Mouse (Mus musculus) brain, embryonic 14.5 days (tissue): ENCODE measurements around the gene Mapkapk2.

Source experiments
- CTCF ChIP-seq: fragments of 200-500 bp; IDR thresholded peaks from 2 replicates; pipeline ENCODE4 v1.5.1; 2012; ENCODE audit warnings: inconsistent platforms, mild to moderate bottlenecking, moderate library complexity, borderline replicate concordance; ENCODE audit not compliant: insufficient read depth, insufficient read length; ENCODE audit errors: extremely low read depth
- POLR2A ChIP-seq: fragments of 200-500 bp; IDR thresholded peaks from 2 replicates; pipeline ENCODE4 v1.6.1; 2012; ENCODE audit warnings: mild to moderate bottlenecking, inconsistent platforms, borderline replicate concordance; ENCODE audit not compliant: poor library complexity, insufficient read depth, insufficient read length, severe bottlenecking; ENCODE audit errors: extremely low read depth

DNA sequence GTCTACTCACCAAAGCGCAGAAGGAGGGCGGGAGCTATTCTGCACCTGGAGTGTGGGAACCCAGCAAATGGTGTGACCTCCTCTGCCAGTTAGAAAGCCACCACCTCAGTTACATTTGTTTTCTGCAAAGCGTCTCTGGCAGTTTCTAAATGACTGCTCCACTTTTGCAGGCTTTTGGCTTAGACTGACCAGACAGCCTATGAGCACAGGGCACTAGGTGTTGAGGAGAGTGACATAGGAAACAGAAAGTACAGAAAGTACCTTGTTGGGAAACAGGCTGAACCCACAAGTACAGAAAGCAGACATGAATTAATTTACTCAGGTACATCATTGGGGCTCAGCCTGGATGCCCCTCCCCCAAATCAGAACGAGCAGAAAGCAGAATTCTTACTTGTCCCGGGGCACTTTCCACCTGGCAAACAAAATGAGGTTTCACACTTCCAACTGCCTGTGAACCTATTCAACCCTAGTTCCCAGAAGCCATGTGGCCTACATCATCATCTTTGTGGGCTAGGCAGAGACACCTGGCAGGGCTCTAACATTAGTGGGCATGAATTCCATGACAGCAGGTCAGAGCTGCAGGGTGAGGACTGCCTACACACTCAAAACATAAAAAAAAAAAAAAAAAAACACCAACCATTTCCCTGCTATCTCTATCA is 74.9 kb downstream of the Mapkapk2 start:
- TF ChIP-seq CTCF, result no peak
- TF ChIP-seq POLR2A, result no peak
